Mouse (Mus musculus) ES-Bruce4 (cell line): Measurements from ENCODE around the gene Mrm3. TPM values are rescaled to one million over a fixed set of nuclear protein-coding genes. Genes with fewer than 3 reads are reported as not detected.

Experiments used
- H3K27ac ChIP-seq: 2 replicates; pipeline ENCODE4 v1.5.1; 2012; ENCODE audit warnings: low read length, inconsistent platforms; ENCODE audit not compliant: insufficient read depth
- H3K27me3 ChIP-seq: 2 replicates; pipeline ENCODE4 v1.6.1; 2012; ENCODE audit warnings: mild to moderate bottlenecking, low read length, inconsistent platforms; ENCODE audit not compliant: control insufficient read depth, poor library complexity, insufficient read depth, severe bottlenecking
- H3K36me3 ChIP-seq: 2 replicates; pipeline ENCODE4 v1.6.1; 2012; ENCODE audit warnings: inconsistent platforms, mild to moderate bottlenecking, low read length, moderate library complexity; ENCODE audit not compliant: control insufficient read depth, poor library complexity, insufficient read depth, severe bottlenecking
- H3K4me1 ChIP-seq: one replicate; pipeline ENCODE4 v1.8.1; 2011; ENCODE audit warnings: low read length; ENCODE audit not compliant: control insufficient read depth, insufficient read depth
- H3K4me3 ChIP-seq: 2 replicates; pipeline ENCODE4 v1.5.1; 2011; ENCODE audit warnings: low read depth, mild to moderate bottlenecking, low read length
- H3K9ac ChIP-seq: 2 replicates; pipeline ENCODE4 v1.6.1; 2012; ENCODE audit warnings: low read depth, mild to moderate bottlenecking, inconsistent platforms; ENCODE audit not compliant: poor library complexity, severe bottlenecking
- H3K9me3 ChIP-seq: replicated peaks from 2 replicates; pipeline ENCODE4 v1.6.1; 2012; ENCODE audit warnings: mild to moderate bottlenecking, low read length, inconsistent platforms; ENCODE audit not compliant: control insufficient read depth, poor library complexity, insufficient read depth, severe bottlenecking
- CTCF ChIP-seq: IDR thresholded peaks from one replicate; pipeline ENCODE4 v1.8.1; 2011; ENCODE audit warnings: low read depth, low read length
- EP300 ChIP-seq: IDR thresholded peaks from 2 replicates; pipeline ENCODE4 v1.6.1; 2011; ENCODE audit warnings: low read depth, low read length; ENCODE audit not compliant: insufficient read depth
- POLR2A ChIP-seq: IDR thresholded peaks from one replicate; pipeline ENCODE4 v1.8.1; 2011; ENCODE audit warnings: low read length; ENCODE audit not compliant: insufficient read depth
- polyA plus RNA-seq: library from polyadenylated mRNA; stranded (reverse); fragments of >200 nt; gene quantifications from 2 replicates; pipeline ENCODE4 v1.2.4, GENCODE M21; 2011; ENCODE audit warnings: low read depth; ENCODE audit not compliant: missing spikeins, insufficient read depth, insufficient read length

Mrm3 gene
- polyA plus RNA-seq, 1 experiment, result 9.2 TPM

DNA sequence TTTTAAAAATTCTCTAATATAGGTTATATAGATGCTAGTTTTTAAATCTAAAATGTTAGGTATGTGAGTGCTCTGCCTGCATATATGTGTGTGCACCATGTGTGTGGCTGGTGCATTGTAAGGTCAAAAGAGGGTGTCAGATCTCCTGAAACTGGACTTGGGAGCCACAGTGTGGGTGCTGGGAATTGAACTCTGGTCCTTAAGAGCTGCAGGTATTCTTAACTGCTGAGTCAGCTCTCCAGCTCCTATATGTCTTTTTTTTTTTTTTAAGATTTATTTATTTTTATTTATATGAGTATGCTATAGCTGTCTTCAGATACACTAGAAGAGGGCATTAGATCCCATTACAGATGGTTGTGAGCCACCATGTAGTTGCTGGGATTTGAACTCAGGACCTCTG is 2.9 kb downstream of the Mrm3 start:
- Histone ChIP-seq H3K4me1 (no peaks in the 10 kb centered on the region), H3K27ac (no peak overlapping the region), H3K9me3 (no peaks in the 10 kb centered on the region), H3K27me3 (no peaks in the 10 kb centered on the region), H3K4me3 (no peak overlapping the region), H3K9ac (no peak overlapping the region), H3K36me3 (peaks cover 5% of the 10 kb centered on the region; the same call in 1 of the 2 replicates)
- TF ChIP-seq POLR2A (no peak), CTCF (no peak), EP300 (no peak)

DNA sequence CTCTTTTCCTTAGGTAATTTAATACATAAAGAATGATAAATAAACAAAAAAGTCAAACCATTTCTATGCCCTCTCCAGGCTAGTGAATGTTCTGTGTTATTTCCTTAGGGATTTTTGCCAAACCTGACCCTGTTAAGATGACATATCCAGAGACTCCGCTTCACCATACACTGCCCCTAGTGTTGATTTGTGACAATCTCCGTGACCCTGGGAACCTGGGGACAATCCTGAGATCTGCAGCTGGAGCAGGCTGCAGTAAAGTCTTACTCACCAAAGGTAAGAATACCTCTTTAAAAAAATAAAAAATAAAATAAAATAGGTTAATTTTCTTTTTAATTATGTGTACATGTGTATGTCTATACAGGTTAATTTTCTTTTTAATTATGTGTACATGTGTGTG is 3.7 kb downstream of the Mrm3 start:
- Histone ChIP-seq H3K36me3 (peaks cover 5% of the 10 kb centered on the region; the same call in 1 of the 2 replicates), H3K27ac (no peak overlapping the region), H3K9ac (no peak overlapping the region), H3K9me3 (no peaks in the 10 kb centered on the region), H3K4me1 (no peaks in the 10 kb centered on the region), H3K4me3 (no peak overlapping the region), H3K27me3 (no peaks in the 10 kb centered on the region)
- no peak for TF ChIP-seq CTCF
- TF ChIP-seq POLR2A, result no peak
- no peak for TF ChIP-seq EP300

DNA sequence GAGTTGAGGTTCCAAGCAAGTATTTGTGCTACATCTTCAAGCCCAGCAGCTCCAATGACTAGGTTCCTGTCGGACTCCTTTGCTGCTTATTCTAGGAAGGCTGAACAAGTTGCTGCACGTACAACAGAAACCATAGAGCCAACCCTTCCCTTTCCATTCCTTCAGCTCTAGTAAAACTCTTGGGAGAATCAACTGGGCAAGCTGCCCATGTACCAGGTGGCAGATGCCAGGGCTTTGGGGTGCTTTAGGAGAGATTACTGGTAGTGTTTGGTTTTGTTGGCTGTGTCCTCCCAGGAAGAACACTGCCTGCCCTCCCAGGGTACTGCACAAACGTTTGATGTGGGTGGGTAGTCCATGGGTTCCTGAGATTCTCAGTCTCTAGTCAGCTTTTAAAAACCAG is 8.5 kb downstream of the Mrm3 start:
- H3K27ac ChIP-seq, result no peak overlapping the region
- no peaks in the 10 kb centered on the region for H3K4me1 ChIP-seq
- no peaks in the 10 kb centered on the region for H3K27me3 ChIP-seq
- no peak for TF ChIP-seq EP300
- TF ChIP-seq CTCF, result no peak
- no peak for TF ChIP-seq POLR2A
- H3K9me3 ChIP-seq, result no peaks in the 10 kb centered on the region
- H3K9ac ChIP-seq, result no peak overlapping the region
- H3K4me3 ChIP-seq, result no peak overlapping the region
- peaks cover 5% of the 10 kb centered on the region; the same call in 1 of the 2 replicates for H3K36me3 ChIP-seq

DNA sequence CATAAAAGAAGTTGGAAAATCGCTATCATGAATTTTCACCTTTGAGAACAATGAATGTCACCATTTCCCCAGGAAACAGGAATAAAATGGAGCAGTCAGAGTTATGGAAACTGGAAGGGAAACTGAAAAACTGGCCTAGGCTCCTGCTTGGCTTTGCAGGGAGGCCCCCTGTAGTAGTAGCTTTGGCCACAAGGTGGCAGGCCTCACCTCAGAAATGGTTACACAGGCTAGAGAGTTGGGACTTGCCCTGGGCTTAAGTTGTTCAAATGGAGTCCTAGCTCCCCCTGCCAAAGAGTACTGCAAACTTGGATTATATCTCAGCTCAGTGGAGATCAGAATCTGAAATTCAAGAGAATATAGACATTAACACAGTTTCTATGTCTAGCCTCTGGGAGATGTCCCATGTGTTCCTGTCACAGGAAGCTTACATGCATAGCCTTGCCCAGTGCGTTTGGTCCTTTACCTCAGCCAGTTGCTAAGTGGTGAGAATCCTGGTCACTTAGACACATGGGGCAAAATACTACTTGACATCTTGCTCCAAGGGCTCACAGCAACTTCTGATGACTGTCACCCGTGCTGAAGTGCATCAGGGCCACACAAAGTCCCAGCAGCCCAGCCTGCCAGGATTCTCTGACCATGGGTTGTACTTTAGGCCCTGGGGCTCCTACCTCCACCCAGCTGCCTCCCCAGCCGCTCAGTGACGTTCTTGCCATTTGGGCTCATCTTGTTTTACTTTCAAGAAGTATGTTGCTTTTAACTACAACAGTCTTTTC is 9.8 kb downstream of the Mrm3 start:
- no peak overlapping the region for H3K27ac ChIP-seq
- no peak overlapping the region for H3K4me3 ChIP-seq
- H3K4me1 ChIP-seq, result no peaks in the 10 kb centered on the region
- H3K9ac ChIP-seq, result no peak overlapping the region
- peaks cover 7% of the 10 kb centered on the region for H3K36me3 ChIP-seq
- TF ChIP-seq CTCF (peak; percentile 90), EP300 (no peak), POLR2A (no peak)
- H3K9me3 ChIP-seq, result no peaks in the 10 kb centered on the region
- no peaks in the 10 kb centered on the region for H3K27me3 ChIP-seq

DNA sequence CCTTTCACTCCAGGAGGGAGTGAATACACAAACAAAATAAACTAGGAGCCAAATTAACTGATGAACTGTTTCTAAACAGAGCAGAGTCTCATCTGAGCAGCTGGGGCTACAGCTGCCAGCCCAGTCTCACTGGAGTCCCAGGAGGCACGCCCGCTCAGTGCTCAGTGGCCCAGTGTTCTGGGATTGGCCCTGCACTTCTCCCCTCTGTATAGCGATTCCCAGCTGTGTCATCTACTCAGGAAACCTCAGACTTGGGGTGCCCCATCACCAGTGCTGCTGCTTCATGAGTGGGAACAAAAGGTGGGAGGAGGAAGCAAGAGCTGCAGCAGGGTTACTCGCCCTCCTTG is 10.4 kb downstream of the Mrm3 start:
- H3K27ac ChIP-seq, result no peak overlapping the region
- peaks cover 8% of the 10 kb centered on the region for H3K36me3 ChIP-seq
- no peak overlapping the region for H3K4me3 ChIP-seq
- TF ChIP-seq CTCF, result no peak
- no peak for TF ChIP-seq POLR2A
- TF ChIP-seq EP300, result no peak
- no peak overlapping the region for H3K9ac ChIP-seq
- no peaks in the 10 kb centered on the region for H3K4me1 ChIP-seq
- no peaks in the 10 kb centered on the region for H3K9me3 ChIP-seq
- no peaks in the 10 kb centered on the region for H3K27me3 ChIP-seq

DNA sequence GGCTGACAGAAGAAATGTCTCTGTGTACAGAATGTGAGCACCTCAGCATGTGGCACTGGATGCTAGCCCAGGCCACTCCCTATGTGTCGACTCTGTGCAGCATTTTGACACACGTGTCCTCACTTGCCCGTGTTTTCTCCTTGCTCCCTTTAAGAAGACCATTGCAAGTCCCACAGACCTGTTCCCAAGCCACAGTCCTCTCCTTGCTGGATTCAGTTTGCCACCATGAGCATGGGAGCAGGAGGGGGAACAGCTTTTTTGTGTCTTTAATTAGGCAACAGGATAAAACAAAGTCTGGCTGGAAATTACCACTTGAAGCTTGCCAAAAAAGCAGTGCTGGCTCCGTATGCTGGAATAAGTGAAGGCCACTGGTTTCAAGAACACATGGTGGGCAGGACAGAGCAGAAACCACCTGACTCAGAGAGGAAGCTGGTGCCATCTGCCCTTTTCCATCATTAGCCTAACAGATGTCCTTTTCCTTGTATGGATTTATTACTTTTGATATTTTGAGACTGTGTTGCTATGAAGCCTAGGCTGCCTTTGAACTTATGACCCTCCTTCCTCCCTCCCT is 12.0 kb downstream of the Mrm3 start:
- no peaks in the 10 kb centered on the region for H3K27me3 ChIP-seq
- H3K4me3 ChIP-seq, result no peak overlapping the region
- no peaks in the 10 kb centered on the region for H3K9me3 ChIP-seq
- peaks cover 13% of the 10 kb centered on the region for H3K36me3 ChIP-seq
- no peak overlapping the region for H3K27ac ChIP-seq
- H3K9ac ChIP-seq, result no peak overlapping the region
- H3K4me1 ChIP-seq, result peaks cover under 1% of the 10 kb centered on the region
- no peak for TF ChIP-seq POLR2A
- no peak for TF ChIP-seq EP300
- no peak for TF ChIP-seq CTCF
